Mouse (Mus musculus) stomach, embryonic 16.5 days (tissue): Measurements from ENCODE around the gene Tcta. TPM values are rescaled to one million over a fixed set of nuclear protein-coding genes. Genes with fewer than 3 reads are reported as not detected.
"Not testable (repeated sequence)": the region's sequence is repeated elsewhere in the genome, so short reads cannot be mapped to it uniquely, and the experiment has no call there.

ENCODE experiments used
- ATAC-seq: fragments of 200-750 bp; cut with Nextera tagmentation; 2 replicates; pipeline ENCODE4 v1.8.0; 2017; ENCODE audit warnings: moderate number of reproducible peaks, moderate TSS enrichment; ENCODE audit not compliant: insufficient read depth, low FRiP score
- H3K27ac ChIP-seq: fragments of 300-500 bp; sonication (generic); 2 replicates; pipeline ENCODE4 v1.5.1; 2014; ENCODE audit warnings: low read length
- H3K27me3 ChIP-seq: fragments of 300-500 bp; sonication (generic); 2 replicates; pipeline ENCODE4 v1.6.1; 2014; ENCODE audit warnings: low read length, control low read depth, mixed read lengths; ENCODE audit not compliant: control insufficient read depth, insufficient read depth
- H3K36me3 ChIP-seq: fragments of 300-500 bp; sonication (generic); 2 replicates; pipeline ENCODE4 v1.6.1; 2014; ENCODE audit warnings: low read length; ENCODE audit not compliant: control insufficient read depth, insufficient read depth
- H3K4me1 ChIP-seq: fragments of 300-500 bp; sonication (generic); 2 replicates; pipeline ENCODE4 v1.6.1; 2014; ENCODE audit warnings: low read length, control low read depth, mixed read lengths; ENCODE audit not compliant: control insufficient read depth, insufficient read depth
- H3K4me2 ChIP-seq: fragments of 300-500 bp; sonication (generic); 2 replicates; pipeline ENCODE4 v1.6.1; 2014; ENCODE audit warnings: low read depth, low read length, mixed read lengths
- H3K4me3 ChIP-seq: fragments of 300-500 bp; sonication (generic); replicated peaks from 2 replicates; pipeline ENCODE4 v1.5.1; 2014; ENCODE audit warnings: mild to moderate bottlenecking, low read length
- H3K9ac ChIP-seq: fragments of 300-500 bp; sonication (generic); 2 replicates; pipeline ENCODE4 v1.6.1; 2014; ENCODE audit warnings: low read length
- H3K9me3 ChIP-seq: fragments of 300-500 bp; sonication (generic); replicated peaks from 2 replicates; pipeline ENCODE4 v1.6.1; 2016; ENCODE audit warnings: low read length, control low read depth; ENCODE audit not compliant: control insufficient read depth
- WGBS: fragments of 180-500 bp; shearing (Covaris S2); extraction: QIAGEN DNeasy Blood & Tissue Kit; methylation state at CpG from one replicate; pipeline ENCODE4 v1.1.7; 2014; 5-methylcytosine and 5-hydroxymethylcytosine counted together
- polyA plus RNA-seq: library from polyadenylated mRNA; unstranded; fragments of >200 nt; fragmentation: Nextera tagmentation; extraction: Ambion mirVana; gene quantifications from 2 replicates; pipeline ENCODE4 v1.2.1, GENCODE M21; 2015

Gene Tcta
- polyA plus RNA-seq, 1 experiment from 2014 or later: 46.9 TPM

GRCm38 (mm10) chr9:108325811-108326210 lies 19.9 kb upstream of the Tcta start:
- Histone ChIP-seq H3K36me3 (peaks cover 2% of the 10 kb centered on the region; the same call in 1 of the 2 replicates), H3K9ac (no peak overlapping the region), H3K4me2 (no peak overlapping the region), H3K27me3 (no peaks in the 10 kb centered on the region), H3K9me3 (no peaks in the 10 kb centered on the region), H3K4me3 (no peak overlapping the region), H3K4me1 (no peaks in the 10 kb centered on the region), H3K27ac (no peak overlapping the region)
- 92% methylated on average over 2 of the region's 2 CpGs for WGBS
- no peak for ATAC-seq

GRCm38 (mm10) chr9:108324784-108325183 lies 18.8 kb upstream of the Tcta start:
- WGBS: 87% methylated on average over 1 of the region's 1 CpGs
- ATAC-seq: no peak

GRCm38 (mm10) chr9:108322054-108322453 lies 16.1 kb upstream of the Tcta start:
- not testable (repeated sequence) for H3K4me1 ChIP-seq, H3K27ac ChIP-seq, H3K27me3 ChIP-seq, H3K4me3 ChIP-seq, H3K36me3 ChIP-seq, H3K9ac ChIP-seq, ATAC-seq, H3K9me3 ChIP-seq, H3K4me2 ChIP-seq
- 91% methylated on average over 7 of the region's 7 CpGs for WGBS

More at GRCm38 (mm10) chr9:108324784-108325183, 18.8 kb upstream of the Tcta start:
- Histone ChIP-seq H3K9me3 (no peaks in the 10 kb centered on the region), H3K9ac (no peak overlapping the region), H3K4me1 (no peaks in the 10 kb centered on the region), H3K4me2 (no peak overlapping the region), H3K4me3 (no peak overlapping the region), H3K36me3 (peaks cover 2% of the 10 kb centered on the region; the same call in 1 of the 2 replicates), H3K27ac (no peak overlapping the region), H3K27me3 (no peaks in the 10 kb centered on the region)

- Histone ChIP-seq H3K9me3 (no peaks in the 10 kb centered on the region), H3K27me3 (no peaks in the 10 kb centered on the region), H3K4me2 (no peak overlapping the region), H3K36me3 (no peaks in the 10 kb centered on the region; the same call in 1 of the 2 replicates), H3K4me3 (no peak overlapping the region), H3K27ac (no peak overlapping the region), H3K4me1 (no peaks in the 10 kb centered on the region), H3K9ac (no peak overlapping the region)
- WGBS: 79% methylated on average over 2 of the region's 2 CpGs
- no peak for ATAC-seq
Measured at GRCm38 (mm10) chr9:108318462-108318861, 12.5 kb upstream of the Tcta start.

DNA sequence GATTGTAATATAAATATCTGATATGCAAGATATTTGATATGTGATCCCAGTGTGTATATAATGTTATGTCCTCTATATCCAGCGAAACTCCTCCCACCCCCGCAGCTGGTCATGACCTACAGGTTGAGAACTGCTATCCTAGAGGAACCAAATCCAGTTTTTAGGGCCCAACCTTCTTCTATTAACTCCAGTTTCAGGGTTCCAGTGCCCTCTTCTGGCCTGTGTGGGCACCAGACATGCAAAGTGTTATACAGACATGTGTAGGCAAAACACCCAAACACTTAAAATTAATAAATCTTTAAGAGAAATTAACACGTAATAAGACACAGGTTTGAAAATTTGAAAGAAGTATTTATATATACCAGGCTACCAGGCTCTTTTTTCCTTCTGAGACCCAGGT lies 11.6 kb upstream of the Tcta start:
- no peaks in the 10 kb centered on the region; the same call in 1 of the 2 replicates for H3K36me3 ChIP-seq
- H3K4me3 ChIP-seq: no peak overlapping the region
- no peaks in the 10 kb centered on the region for H3K27me3 ChIP-seq
- H3K4me1 ChIP-seq: no peaks in the 10 kb centered on the region
- no peak overlapping the region for H3K27ac ChIP-seq
- no peak overlapping the region for H3K9ac ChIP-seq
- no peaks in the 10 kb centered on the region for H3K9me3 ChIP-seq
- ATAC-seq: no peak
- no peak overlapping the region for H3K4me2 ChIP-seq
- 88% methylated on average over 3 of the region's 3 CpGs for WGBS

- H3K9ac ChIP-seq: peak overlapping the region; percentile 62
- peaks cover 19% of the 10 kb centered on the region for H3K4me1 ChIP-seq
- H3K27me3 ChIP-seq: no peaks in the 10 kb centered on the region
- 36% methylated on average over 2 of the region's 2 CpGs for WGBS
- no peak overlapping the region for H3K27ac ChIP-seq
- peak overlapping the region; percentile 50 for H3K4me3 ChIP-seq
- 0 out of 2 replicates have a peak, but pooled peaks cover 3% of the 10 kb centered on the region for H3K36me3 ChIP-seq
- no peaks in the 10 kb centered on the region for H3K9me3 ChIP-seq
- H3K4me2 ChIP-seq: peak overlapping the region; percentile 74
- ATAC-seq: no peak
Measured at GRCm38 (mm10) chr9:108308141-108308540, 2.2 kb upstream of the Tcta start.

DNA sequence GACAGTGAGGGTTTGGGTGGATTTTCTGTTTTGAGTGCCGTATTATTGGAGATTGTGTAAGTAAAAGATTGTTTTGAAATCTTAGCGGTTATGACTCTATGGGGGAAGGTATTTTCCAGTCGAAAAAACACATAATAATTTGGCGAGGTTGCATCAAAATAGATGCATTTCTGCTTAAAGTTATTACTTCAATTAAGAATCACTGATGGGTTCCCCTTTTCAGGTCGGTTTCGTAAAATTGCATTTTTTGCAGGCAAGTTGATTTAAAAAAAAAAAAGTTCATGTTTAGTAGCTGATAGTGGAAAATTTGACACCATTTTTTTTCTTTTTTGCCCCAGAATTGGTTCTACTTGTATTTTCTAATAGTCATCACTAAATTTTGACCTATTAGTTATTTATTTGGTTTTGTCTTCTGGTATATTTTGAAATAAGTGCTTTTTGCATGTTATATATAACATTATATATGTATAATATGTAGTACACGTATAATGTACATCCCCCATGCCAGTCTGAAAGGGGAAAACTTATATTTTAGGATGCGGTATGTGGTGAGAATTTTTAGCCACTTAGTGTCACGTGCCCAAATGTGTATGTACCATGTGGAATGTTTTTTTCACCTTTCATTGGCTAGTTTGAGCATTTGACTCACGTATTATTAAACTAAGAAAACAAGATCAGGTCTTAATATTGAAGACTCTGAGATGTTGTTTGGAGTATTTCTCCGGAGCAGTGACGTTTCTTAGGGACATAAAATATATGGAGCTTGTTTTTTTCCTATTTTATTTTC lies 1.3 kb upstream of the Tcta start:
- Histone ChIP-seq H3K4me2 (peak overlapping the region; percentile 74), H3K27me3 (no peaks in the 10 kb centered on the region), H3K36me3 (0 out of 2 replicates have a peak, but pooled peaks cover 3% of the 10 kb centered on the region), H3K4me1 (peaks cover 27% of the 10 kb centered on the region), H3K9ac (peak overlapping the region; percentile 98), H3K9me3 (no peaks in the 10 kb centered on the region), H3K27ac (peak overlapping the region; percentile 100), H3K4me3 (peak overlapping the region; percentile 80)
- no peak for ATAC-seq
- WGBS: 5% methylated on average over 12 of the region's 12 CpGs

GRCm38 (mm10) chr9:108306571-108306980 lies 616 bp upstream of the Tcta start:
- Histone ChIP-seq H3K4me2 (peak overlapping the region; percentile 74), H3K27me3 (no peaks in the 10 kb centered on the region), H3K4me1 (peaks cover 27% of the 10 kb centered on the region), H3K4me3 (peak overlapping the region; percentile 80), H3K27ac (peak overlapping the region; percentile 100), H3K36me3 (0 out of 2 replicates have a peak, but pooled peaks cover 3% of the 10 kb centered on the region), H3K9ac (peak overlapping the region; percentile 98), H3K9me3 (no peaks in the 10 kb centered on the region)
- peak; percentile 83 for ATAC-seq
- under 1% methylated on average over 48 of the region's 51 CpGs for WGBS

DNA sequence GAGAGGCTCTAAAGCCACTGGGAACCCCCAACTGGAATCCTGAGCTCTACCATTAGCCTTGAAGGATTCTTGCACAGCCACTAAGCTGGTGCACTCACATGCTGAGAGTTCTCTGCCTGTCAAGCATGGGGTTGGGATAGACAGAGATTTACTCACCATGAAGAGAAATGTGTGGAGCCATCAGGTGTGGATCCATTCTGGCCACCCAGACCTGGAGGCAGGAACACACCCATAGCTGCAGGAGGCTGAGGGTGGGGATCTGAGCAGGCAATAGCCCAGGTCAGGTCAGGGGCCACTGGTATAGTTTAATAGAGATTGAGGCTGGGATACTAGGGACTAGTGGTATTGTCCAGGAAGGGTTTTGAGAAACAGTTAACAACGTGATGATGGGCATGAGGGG lies 790 bp downstream of the Tcta start:
- 6% methylated on average over 1 of the region's 1 CpGs for WGBS
- peak overlapping the region; percentile 80 for H3K4me2 ChIP-seq
- H3K4me3 ChIP-seq: peak overlapping the region; percentile 80
- peak overlapping the region; percentile 100 for H3K27ac ChIP-seq
- H3K9me3 ChIP-seq: no peaks in the 10 kb centered on the region
- no peak for ATAC-seq
- H3K9ac ChIP-seq: peak overlapping the region; percentile 88
- peaks cover 27% of the 10 kb centered on the region for H3K4me1 ChIP-seq
- H3K27me3 ChIP-seq: no peaks in the 10 kb centered on the region
- H3K36me3 ChIP-seq: peaks cover 3% of the 10 kb centered on the region; the same call in 1 of the 2 replicates
